Mouse (Mus musculus): ENCODE data around the gene Parp14. TPM values are rescaled to one million over a fixed set of nuclear protein-coding genes. Genes with fewer than 3 reads are reported as not detected.

The Parp14 gene
- total and polyA plus RNA-seq, 3 experiments = 1.2 to 1.5 TPM; not detected in 1

GRCm38 (mm10) chr16:35783207-35783573, 88.2 kb downstream of the Parp14 start:
- peak; percentile 22 for DNase-seq (ENCODE audit: low read depth, low spot score)
- Histone ChIP-seq H3K4me3 (ENCODE audit: control insufficient read depth in 1 of 2, insufficient read depth in 1 of 2, low read depth in 2 of 2, low read length in 2 of 2) (no peak overlapping the region), H3K9ac (ENCODE audit: control insufficient read depth, low read depth, low read length, poor library complexity, severe bottlenecking) (no peak overlapping the region), H3K27ac (ENCODE audit: control insufficient read depth, low read depth, low read length) (no peak overlapping the region), H3K27me3 (ENCODE audit: control insufficient read depth in 1 of 2, insufficient read depth in 2 of 2, low read length in 2 of 2) (no peaks in the 10 kb centered on the region), H3K4me1 (ENCODE audit: control insufficient read depth in 1 of 2, insufficient read depth in 2 of 2, low read length in 2 of 2) (peaks cover 0 to 11% of the 10 kb centered on the region in 2 experiments; a peak in 3 of 4 replicates), H3K79me2 (ENCODE audit: control insufficient read depth, insufficient read depth, low read length, poor library complexity) (peaks cover 2% of the 10 kb centered on the region; the same call in 1 of the 2 replicates), H3K9me3 (replicated peaks; ENCODE audit: insufficient read depth, low read length) (no peaks in the 10 kb centered on the region), H3K36me3 (ENCODE audit: control insufficient read depth in 1 of 2, insufficient read depth in 2 of 2, low read length in 2 of 2) (peaks cover 0 to 17% of the 10 kb centered on the region in 2 experiments; a peak in 2 of 4 replicates)
- no peak for TF ChIP-seq RAD21 (IDR thresholded peaks at IDR 0.05; ENCODE audit: low read depth, low read length)
- no peak for TF ChIP-seq HCFC1 (IDR thresholded peaks at IDR 0.05; ENCODE audit: low read depth, low read length)
- TF ChIP-seq E2F4 (IDR thresholded peaks at IDR 0.05; ENCODE audit: borderline replicate concordance, low read depth, low read length) = no peak
- TF ChIP-seq ZMIZ1 (IDR thresholded peaks at IDR 0.05; ENCODE audit: low read depth, low read length) = no peak
- no peak for TF ChIP-seq USF1 (IDR thresholded peaks at IDR 0.05; ENCODE audit: low read depth, low read length)
- no peak for TF ChIP-seq MXI1 (IDR thresholded peaks at IDR 0.05; ENCODE audit: low read depth, low read length)
- no peak for TF ChIP-seq JUND (IDR thresholded peaks at IDR 0.05; ENCODE audit: low read depth, low read length)
- TF ChIP-seq CHD2 (IDR thresholded peaks at IDR 0.05; ENCODE audit: low read length) = no peak
- no peak for TF ChIP-seq CHD1 (IDR thresholded peaks at IDR 0.05; ENCODE audit: low read depth, low read length)
- TF ChIP-seq NELFE (IDR thresholded peaks at IDR 0.05; ENCODE audit: low read depth, low read length) = no peak
- no peak for TF ChIP-seq NRF1 (IDR thresholded peaks at IDR 0.05; ENCODE audit: insufficient read depth, low read depth, low read length, poor library complexity, severe bottlenecking)
- TF ChIP-seq MEF2A (IDR thresholded peaks at IDR 0.05; ENCODE audit: extremely low read depth, insufficient replicate concordance, low read depth, low read length, poor library complexity, severe bottlenecking) = no peak
- no peak for TF ChIP-seq TBP (IDR thresholded peaks at IDR 0.05; ENCODE audit: low read depth, low read length)
- 0 out of 2 replicates have a peak, but pooled peaks have one; percentile 44 for TF ChIP-seq ZNF384 (IDR thresholded peaks at IDR 0.05; ENCODE audit: low read depth, low read length)
- 0 out of 2 replicates have a peak, but pooled peaks have one; percentile 8 for TF ChIP-seq GATA1 (IDR thresholded peaks at IDR 0.05; ENCODE audit: low read depth, low read length)
- no peak for TF ChIP-seq TCF12 (IDR thresholded peaks at IDR 0.05; ENCODE audit: low read depth, low read length)

Other genes starting within 250 kb of the Parp14 start
- 1.6 and 2.1 TPM in 2 replicates for gene Dirc2, start 102.2 kb downstream of the Parp14 start, total RNA-seq (2012; rRNA removed)
- gene Dirc2, start 102.2 kb downstream of the Parp14 start, polyA plus RNA-seq (2012; ENCODE audit: insufficient read depth in 1 of 2, insufficient read length in 2 of 2, low read depth in 1 of 2, low replicate concordance in 2 of 2, missing spikeins in 1 of 2) = 1 to 10 TPM in 1 of 2 experiments, not detected in 1; 4.1 TPM
- 7.2 and 9.6 TPM in 2 replicates for gene Hspbap1, start 101.2 kb downstream of the Parp14 start, total RNA-seq (2012; rRNA removed)
- gene Hspbap1, start 101.2 kb downstream of the Parp14 start, polyA plus RNA-seq (2012; ENCODE audit: insufficient read depth in 1 of 2, insufficient read length in 2 of 2, low read depth in 1 of 2, low replicate concordance in 2 of 2, missing spikeins in 1 of 2) = 1 to 10 TPM in 1 of 2 experiments, not detected in 1; 9.6 TPM
- 3.0 and 3.4 TPM in 2 replicates for gene Parp9, start 66.9 kb upstream of the Parp14 start, total RNA-seq (2012; rRNA removed)
- gene Parp9, start 66.9 kb upstream of the Parp14 start, polyA plus RNA-seq (2012; ENCODE audit: insufficient read depth in 1 of 2, insufficient read length in 2 of 2, low read depth in 1 of 2, low replicate concordance in 2 of 2, missing spikeins in 1 of 2) = 1 to 10 TPM in 1 of 2 experiments, not detected in 1; 5.3 TPM
- gene Dtx3l, start 67.6 kb upstream of the Parp14 start, total RNA-seq (2012; rRNA removed) = 3.5 and 3.9 TPM in 2 replicates
- 1 to 10 TPM in 1 of 2 experiments, not detected in 1; 6.0 TPM for gene Dtx3l, start 67.6 kb upstream of the Parp14 start, polyA plus RNA-seq (2012; ENCODE audit: insufficient read depth in 1 of 2, insufficient read length in 2 of 2, low read depth in 1 of 2, low replicate concordance in 2 of 2, missing spikeins in 1 of 2)
- 24.5 and 25.2 TPM in 2 replicates for gene Kpna1, start 107.2 kb upstream of the Parp14 start, total RNA-seq (2012; rRNA removed)
- gene Kpna1, start 107.2 kb upstream of the Parp14 start, polyA plus RNA-seq (2012; ENCODE audit: insufficient read depth in 1 of 2, insufficient read length in 2 of 2, low read depth in 1 of 2, low replicate concordance in 2 of 2, missing spikeins in 1 of 2) = 10 to 100 TPM in 1 of 2 experiments, not detected in 1; 34.9 TPM
- gene Wdr5b, start 169.6 kb upstream of the Parp14 start, total RNA-seq (2012; rRNA removed) = 2.1 and 3.3 TPM in 2 replicates
- gene Wdr5b, start 169.6 kb upstream of the Parp14 start, polyA plus RNA-seq (2012; ENCODE audit: insufficient read depth in 1 of 2, insufficient read length in 2 of 2, low read depth in 1 of 2, low replicate concordance in 2 of 2, missing spikeins in 1 of 2) = 1 to 10 TPM in 1 of 2 experiments, not detected in 1; 1.7 TPM
- gene Fam162a, start 200.1 kb upstream of the Parp14 start, total RNA-seq (2012; rRNA removed) = 111 and 120 TPM in 2 replicates
- gene Fam162a, start 200.1 kb upstream of the Parp14 start, polyA plus RNA-seq (2012; ENCODE audit: insufficient read depth in 1 of 2, insufficient read length in 2 of 2, low read depth in 1 of 2, low replicate concordance in 2 of 2, missing spikeins in 1 of 2) = 100 to 1,000 TPM in 1 of 2 experiments, not detected in 1; 129 TPM
- gene Ccdc58, start 200.1 kb upstream of the Parp14 start, total RNA-seq (2012; rRNA removed) = 183 and 203 TPM in 2 replicates
- gene Ccdc58, start 200.1 kb upstream of the Parp14 start, polyA plus RNA-seq (2012; ENCODE audit: insufficient read depth in 1 of 2, insufficient read length in 2 of 2, low read depth in 1 of 2, low replicate concordance in 2 of 2, missing spikeins in 1 of 2) = 10 to 100 TPM in 1 of 2 experiments, not detected in 1; 98.3 TPM

Measured in MEL (cell line).